Mouse (Mus musculus) 3T3-L1 (cell line): ENCODE measurements around the gene Smap2.
A peak's percentile ranks its signal among the peaks of the same experiment; 100 is the strongest.

ENCODE experiments used
- DNase-seq: peaks from one replicate; pipeline ENCODE4 v3.0.0-alpha.2; 2015; ENCODE audit warnings: low read depth, low spot score

Gene Smap2

GRCm38 (mm10) chr4:120978221-120978620 is 38.8 kb downstream of the Smap2 start:
- no peak for DNase-seq

- DNase-seq, result peak; percentile 68
These were observed 41.7 kb downstream of the Smap2 start for GRCm38 (mm10) chr4:120975428-120975734.

DNA sequence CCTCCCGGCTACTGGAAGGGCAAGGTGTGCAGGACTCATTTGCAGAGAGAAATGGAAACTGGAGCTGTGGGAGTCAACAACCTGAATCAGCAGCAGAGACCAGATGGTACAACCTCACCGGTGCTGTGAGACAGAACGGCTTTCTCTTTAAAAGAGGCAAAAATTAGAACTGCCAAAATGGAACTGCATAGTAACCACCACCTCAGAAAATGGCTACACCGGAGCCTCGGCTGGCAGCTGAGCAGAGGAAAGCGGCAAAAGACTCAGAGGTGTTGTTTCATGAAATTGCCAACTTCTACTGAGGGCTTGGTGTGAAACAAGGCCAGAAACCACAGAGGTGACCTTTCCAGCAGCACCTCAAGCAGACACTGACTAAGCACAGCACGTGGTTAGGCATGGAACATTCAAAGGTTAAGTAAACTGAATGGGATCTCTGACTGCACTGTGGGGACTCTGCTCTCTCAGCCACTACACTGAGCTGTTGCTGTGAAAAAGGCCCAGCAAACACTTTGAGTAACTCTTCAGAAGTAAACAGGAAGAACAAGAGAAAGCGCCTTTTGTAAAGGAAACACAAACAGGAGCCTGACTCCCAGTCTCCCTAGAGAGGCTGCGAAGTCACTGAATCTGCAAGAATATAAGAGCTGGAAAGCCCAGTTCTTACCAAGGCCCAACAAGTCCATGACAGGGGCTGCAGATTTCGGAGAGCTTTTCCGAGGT is 42.2 kb downstream of the Smap2 start:
- DNase-seq, result peak; percentile 68

- DNase-seq, result no peak
These were observed 45.2 kb downstream of the Smap2 start for GRCm38 (mm10) chr4:120971842-120972241.

- peak; percentile 66 for DNase-seq
These were observed 47.5 kb downstream of the Smap2 start for GRCm38 (mm10) chr4:120969382-120970146.

GRCm38 (mm10) chr4:120968486-120968885 is 48.6 kb downstream of the Smap2 start:
- no peak for DNase-seq

DNA sequence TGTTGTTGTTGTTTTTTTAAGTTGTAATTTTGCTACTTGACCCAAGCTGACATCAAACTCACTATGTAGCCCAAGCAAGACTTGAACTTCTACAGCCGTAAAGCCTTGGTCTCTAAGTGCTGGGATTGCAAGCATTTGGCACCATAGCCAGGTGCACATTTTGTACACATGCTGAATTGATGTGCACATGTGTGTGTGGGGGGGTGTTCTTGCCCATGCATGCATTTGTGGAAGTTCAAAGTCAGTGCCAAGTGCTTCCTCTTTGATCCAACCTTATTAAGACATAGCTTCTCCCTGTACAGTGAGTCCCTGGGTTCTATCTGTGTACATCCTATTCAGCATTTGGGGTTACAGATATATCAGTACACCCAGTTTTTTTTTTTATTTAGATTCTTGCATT is 61.5 kb downstream of the Smap2 start:
- DNase-seq, result no peak

GRCm38 (mm10) chr4:120953667-120954066 is 63.4 kb downstream of the Smap2 start:
- no peak for DNase-seq

- DNase-seq, result no peak
These were observed 64.0 kb downstream of the Smap2 start for GRCm38 (mm10) chr4:120953038-120953437.

- DNase-seq, result peak; percentile 44
These were observed 64.9 kb downstream of the Smap2 start for GRCm38 (mm10) chr4:120952163-120952562.

GRCm38 (mm10) chr4:120951428-120951973 is 65.5 kb downstream of the Smap2 start, which contains the start of gene Zfp69:
TSS of gene Zfp69 (minus strand) at chr4:120951699.
- DNase-seq, result peak; percentile 75

- no peak for DNase-seq
These were observed 66.2 kb downstream of the Smap2 start for GRCm38 (mm10) chr4:120950763-120951427.

- DNase-seq, result no peak
These were observed 68.1 kb downstream of the Smap2 start for GRCm38 (mm10) chr4:120948938-120949337.

DNA sequence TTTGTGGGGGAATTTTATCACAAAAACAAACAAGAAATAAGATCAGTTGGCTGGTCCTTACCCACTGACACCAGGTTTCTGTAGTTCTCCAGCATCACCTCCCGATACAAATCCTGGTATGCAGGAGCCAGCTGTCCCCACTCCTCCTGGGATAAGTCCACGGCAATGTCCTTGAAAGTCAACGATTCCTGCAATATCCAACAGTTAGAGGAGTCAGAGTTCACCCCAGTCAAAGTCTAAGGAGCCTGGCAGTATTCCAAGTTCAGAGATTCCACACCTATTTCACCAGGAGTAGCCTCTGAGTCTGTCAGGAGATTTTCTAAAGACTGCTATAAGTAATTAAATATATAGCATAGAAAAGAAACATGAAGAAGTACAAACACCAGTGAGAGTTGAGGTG is 82.0 kb downstream of the Smap2 start:
- no peak for DNase-seq

DNA sequence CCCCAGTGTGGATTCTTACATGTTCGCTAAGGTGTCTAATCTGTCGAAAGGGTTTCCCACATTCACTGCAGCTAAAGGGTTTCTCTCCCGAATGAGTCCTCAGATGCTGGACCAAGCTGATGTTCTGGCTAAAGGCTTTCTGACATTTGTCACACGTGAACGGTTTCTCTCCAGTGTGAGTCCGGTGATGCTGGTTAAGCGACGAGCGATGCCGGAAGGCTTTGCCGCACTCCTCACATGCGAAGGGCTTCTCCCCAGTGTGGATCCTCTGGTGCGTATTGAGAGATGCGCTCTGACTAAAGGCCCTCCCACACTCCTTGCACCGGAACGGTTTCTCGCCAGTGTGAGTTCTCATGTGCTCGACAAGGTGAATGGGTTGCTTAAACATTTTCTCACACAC is 86.3 kb downstream of the Smap2 start:
- DNase-seq, result no peak

- peak; percentile 22 for DNase-seq
These were observed 88.4 kb downstream of the Smap2 start for GRCm38 (mm10) chr4:120928686-120929085.

GRCm38 (mm10) chr4:120925386-120925785 is 91.7 kb downstream of the Smap2 start:
- peak; percentile 80 for DNase-seq

DNA sequence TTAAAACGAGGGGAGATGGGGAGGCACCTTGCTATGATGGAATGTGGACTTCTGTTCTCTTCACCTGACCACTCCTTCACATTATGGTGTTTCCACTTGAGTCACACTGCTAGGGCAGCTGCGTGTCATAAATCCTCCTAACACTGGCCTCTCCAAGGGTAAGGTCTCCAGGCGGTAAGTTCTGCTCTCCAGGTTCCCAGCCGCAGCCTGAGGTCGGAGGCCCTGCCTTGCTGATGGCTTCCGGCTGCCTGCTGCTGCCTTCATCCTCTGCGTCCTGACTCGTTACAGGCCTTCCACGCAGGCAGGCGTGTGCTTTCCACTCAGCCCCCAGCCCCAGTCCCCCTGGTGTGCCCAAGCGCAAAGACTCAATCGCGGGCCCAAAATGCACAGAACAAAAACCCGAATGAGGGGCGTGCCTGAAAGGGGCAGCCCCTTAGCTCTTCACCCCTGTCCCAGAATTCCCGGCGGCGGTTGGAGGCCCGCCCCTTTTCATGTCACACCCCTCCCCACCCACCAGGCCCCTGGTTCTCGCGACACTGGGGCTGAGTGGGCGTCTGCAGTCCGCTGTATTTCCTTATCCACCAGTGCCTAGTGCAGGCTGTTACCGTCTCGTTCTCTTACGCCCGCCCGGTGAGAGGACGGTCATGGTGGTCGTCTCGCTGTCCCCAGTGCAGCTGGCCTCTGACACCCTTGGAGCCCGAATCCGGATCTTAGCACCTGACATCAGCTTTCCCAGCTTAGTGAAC is 92.3 kb downstream of the Smap2 start, which contains the start of gene Exo5:
Exo5 (minus strand) TSS at position 464 of the 746 bp plus-strand sequence.
- DNase-seq, result peak; percentile 94

DNA sequence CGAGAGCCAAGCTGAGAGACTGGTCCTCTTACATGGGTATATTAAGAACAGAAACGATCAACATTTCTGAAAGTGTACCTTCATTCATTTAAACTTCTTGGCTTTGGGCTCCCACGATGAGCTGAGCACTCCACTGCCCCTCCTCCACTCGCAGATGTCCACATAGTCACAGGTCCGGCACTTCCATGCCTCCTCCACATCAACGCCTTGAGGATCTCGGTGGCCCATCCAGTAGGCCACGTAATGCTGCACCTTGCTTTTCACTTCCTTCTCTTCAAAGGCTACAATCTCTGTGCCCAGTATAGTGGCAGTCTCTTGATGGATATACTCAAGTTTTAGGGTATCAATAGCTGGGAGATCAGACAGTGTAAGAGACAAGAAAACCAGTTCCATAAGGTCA is 95.6 kb downstream of the Smap2 start:
- DNase-seq, result no peak
